Mouse (Mus musculus): ENCODE data around the gene Hps6.
"Not testable (repeated sequence)": the region's sequence is repeated elsewhere in the genome, so short reads cannot be mapped to it uniquely, and the experiment has no call there.

The Hps6 gene

DNA sequence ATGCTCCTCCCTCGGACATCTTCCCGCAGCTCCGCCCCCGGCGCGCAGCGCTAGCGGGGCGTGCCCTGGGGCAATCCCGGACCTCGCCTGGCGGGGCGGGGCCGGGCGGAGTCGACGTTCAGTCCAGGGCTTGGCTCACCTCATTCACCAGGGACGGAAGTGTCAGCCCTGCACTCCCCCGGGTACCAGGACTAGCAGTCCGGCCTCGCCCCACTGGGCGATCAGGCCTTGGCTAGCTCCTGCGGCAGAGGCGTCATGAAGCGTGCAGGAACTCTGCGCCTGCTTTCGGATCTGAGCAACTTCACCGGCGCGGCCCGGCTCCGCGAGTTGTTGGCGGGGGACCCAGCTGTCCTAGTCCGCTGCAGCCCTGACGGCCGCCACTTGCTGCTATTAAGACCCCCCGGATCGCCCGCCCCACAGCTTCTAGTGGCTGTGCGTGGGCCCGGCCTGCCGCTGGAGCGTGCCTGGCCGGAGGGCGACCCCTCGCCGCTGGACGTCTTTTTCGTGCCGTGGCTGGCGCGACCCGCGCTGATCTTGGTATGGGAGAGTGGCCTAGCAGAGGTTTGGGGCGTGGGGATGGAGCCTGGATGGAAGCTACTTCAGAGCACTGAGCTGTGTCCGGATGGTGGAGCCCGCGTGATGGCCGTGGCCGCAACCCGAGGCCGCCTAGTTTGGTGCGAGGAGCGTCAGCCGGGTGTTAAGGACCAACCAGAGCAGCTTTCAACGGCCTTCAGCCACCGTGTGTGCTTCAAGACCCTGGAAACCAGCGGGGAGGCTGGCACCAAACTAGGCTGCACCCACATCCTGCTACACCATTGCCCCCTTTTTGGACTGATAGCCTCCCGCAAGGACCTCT lies at the start of gene Hps6:
Gene Hps6 (plus strand): TSS at position 138 of the 856 bp plus-strand sequence.
- peak; percentile 81 for DNase-seq (ENCODE audit: low spot score)

- DNase-seq (ENCODE audit: low spot score) = no peak
These were observed 46.6 kb upstream of the Hps6 start for GRCm38 (mm10) chr19:45956736-45957135.

GRCm38 (mm10) chr19:45960770-45961169 lies 42.5 kb upstream of the Hps6 start:
- DNase-seq (ENCODE audit: low spot score) = no peak

DNA sequence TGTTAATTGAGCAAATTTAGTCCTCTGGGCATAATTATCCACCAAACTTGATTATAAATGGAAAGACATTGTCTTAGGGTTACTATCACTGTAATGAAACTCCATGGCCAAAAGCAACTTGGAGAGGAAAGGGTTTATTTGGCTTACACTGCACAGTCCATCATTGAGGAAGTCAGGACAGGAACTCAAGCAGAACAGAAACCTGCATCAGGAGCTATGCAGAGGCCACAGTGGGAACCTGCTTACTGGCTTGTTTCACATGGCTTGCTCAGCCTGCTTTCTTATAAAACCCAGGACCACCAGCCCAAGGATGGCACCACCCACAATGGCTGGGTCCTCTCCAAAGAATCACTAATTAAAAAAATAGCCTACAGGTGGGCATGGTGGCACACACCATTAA lies 18.9 kb upstream of the Hps6 start:
- DNase-seq (ENCODE audit: low spot score) = no peak

DNA sequence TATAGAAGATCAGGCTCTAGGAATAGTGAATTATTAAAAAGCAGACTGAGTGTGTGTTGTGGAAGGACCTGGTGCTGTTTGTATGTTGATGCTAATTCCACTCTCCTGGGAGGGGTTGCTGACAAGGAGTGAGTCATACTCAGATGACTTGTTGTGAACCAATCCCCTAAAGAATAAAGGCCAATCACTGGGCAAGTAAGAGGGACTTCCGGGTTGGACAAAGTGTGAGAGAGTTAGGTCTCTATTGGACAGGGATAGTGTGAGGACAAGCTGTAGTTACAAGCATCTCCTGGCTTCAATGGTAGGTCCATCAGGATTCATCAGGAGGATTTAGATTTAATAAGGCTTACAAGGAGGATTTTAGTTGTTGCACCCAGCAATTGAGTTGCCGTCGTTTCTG lies 15.1 kb upstream of the Hps6 start:
- DNase-seq (ENCODE audit: low spot score) = no peak

DNA sequence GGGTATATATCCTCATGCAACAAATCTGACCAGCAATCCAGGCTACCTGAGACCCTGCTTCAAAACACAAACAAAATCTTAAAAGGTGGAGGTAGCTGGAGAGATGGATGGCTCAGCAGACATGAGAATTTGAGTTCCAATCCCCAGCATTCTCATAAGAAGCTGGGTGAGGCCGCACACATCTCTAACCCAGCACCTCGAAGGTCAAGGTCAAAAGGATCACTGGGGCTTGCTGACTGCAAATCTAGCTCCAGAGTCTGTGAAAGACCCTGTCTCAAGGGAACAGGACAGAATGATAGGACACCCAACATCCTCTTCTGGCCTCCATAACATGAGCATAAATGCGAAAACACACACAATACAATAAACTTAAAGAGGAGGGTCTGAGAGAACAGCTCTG lies 12.1 kb upstream of the Hps6 start:
- DNase-seq (ENCODE audit: low spot score) = no peak

DNA sequence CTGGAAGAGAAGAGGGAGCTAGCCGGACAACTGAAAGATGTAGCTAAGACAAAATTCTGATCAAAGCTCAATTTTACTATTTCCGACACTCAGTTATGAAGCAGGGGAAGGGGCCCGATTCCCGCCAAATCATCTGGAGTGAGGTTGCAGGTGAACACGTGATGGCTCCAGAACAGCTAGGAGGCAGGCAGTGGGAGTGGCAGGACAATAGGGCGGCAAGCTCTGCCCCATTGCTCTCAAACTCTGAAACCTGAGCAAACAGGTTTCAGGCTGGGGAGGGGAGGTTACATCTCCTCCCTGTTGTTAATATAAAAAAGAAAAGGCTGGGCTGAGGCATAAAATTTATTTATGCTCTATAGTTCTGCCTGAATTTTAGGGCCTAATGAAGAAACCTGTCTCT lies 9.9 kb upstream of the Hps6 start:
- not testable (repeated sequence) for DNase-seq (ENCODE audit: low spot score)

DNA sequence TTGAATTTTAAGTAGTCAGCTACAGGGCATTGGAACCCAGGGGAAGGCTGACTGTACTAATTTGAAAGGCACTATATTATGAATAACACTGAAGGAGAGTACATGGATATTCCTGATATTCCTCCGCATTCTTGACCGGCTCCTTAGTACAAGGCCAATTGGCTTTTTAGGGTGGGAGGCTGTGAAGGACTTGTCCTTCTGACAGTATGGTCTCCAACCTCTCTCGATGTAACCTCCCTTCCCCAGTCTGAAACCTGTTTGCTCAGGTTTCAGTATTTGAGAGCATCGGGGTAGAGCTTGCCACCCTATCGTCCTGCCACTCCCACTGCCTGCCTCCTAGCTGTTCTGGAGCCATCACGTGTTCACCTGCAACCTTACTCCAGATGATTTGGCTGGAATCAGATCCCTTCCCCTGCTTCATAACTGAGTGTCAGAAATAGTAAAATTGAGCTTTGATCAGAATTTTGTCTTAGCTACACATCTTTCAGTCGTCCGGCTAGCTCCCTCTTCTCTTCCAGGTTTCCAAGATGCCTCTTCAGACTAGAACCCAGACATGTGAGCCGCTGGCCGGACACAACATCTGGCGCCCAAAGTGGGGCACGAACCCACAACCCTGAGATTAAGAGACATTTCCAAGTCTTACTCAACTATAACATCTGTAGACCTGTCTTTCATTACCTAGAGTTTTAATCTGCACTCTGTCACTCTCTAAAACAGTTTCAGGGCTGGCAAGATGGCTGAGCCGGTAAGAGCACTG lies 9.1 kb upstream of the Hps6 start:
- DNase-seq (ENCODE audit: low spot score) = no peak

GRCm38 (mm10) chr19:45997365-45997764 lies 5.9 kb upstream of the Hps6 start:
- DNase-seq (ENCODE audit: low spot score) = no peak

- peak; percentile 81 for DNase-seq (ENCODE audit: low spot score)
These were observed 5.3 kb upstream of the Hps6 start, which contains the start of gene Armh3 for GRCm38 (mm10) chr19:45997785-45998693. Gene Armh3, minus strand, starts transcription at chr19:45998488.

GRCm38 (mm10) chr19:45998694-45999217 lies 4.6 kb upstream of the Hps6 start:
- no peak for DNase-seq (ENCODE audit: low spot score)

DNA sequence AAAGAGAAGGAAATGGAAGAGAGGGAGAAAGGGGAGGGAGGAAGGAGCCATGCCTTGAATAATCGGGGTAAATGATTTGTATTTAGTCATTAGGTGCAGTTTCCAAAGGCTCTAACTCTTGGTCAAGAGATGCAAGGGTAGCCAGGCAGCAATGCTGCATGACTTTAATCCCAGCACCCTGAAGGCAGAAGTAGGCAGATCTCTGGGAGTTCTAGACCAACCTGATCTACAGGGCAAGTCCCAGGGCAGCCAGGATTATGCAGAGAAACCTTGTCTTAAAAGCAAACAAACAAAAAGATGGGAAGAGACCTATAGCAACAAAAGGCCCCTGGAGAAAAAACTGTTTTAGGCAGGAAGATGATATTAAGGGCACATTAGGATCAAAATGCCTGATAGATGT lies 3.9 kb upstream of the Hps6 start:
- no peak for DNase-seq (ENCODE audit: low spot score)

DNA sequence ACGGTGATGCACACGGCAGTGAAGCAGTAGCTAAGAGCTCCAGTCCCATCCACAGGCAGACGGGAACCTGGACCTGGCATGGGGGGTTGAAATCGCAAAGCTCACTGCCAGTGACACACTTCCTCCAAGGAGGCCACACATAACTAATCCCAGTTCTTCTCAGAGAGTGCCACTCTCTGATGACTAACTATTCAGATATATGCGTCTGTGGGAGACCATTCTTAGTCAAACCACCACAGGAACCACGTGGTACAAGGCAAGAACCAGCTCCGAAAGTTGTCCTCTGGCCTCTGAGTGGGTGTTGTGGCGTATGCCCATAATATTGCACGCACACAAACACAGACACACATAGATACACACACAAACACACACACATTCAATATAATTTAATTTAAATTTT lies 1.0 kb upstream of the Hps6 start:
- no peak for DNase-seq (ENCODE audit: low spot score)

- DNase-seq (ENCODE audit: low spot score) = no peak
These were observed 1.6 kb downstream of the Hps6 start for GRCm38 (mm10) chr19:46004814-46005466.

DNA sequence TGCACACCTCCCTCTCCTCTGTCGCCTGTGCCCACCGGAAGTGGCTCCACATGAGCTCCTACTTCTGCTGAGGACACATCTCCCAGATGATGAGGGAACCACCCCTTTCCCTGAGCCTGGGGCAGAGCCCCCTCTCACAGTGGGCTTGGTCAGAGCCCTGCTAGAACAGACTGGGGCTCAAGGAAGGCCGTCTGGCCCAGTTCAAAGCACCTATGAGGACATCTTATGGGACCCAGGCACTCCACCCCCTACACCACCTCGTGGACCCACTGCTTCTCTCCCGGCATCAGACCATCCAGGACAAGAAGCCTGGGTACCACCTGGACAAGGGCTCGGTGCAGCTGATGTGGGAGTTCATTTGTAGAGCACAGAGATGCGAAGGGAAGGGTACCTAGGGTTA lies 2.4 kb downstream of the Hps6 start:
- no peak for DNase-seq (ENCODE audit: low spot score)

DNA sequence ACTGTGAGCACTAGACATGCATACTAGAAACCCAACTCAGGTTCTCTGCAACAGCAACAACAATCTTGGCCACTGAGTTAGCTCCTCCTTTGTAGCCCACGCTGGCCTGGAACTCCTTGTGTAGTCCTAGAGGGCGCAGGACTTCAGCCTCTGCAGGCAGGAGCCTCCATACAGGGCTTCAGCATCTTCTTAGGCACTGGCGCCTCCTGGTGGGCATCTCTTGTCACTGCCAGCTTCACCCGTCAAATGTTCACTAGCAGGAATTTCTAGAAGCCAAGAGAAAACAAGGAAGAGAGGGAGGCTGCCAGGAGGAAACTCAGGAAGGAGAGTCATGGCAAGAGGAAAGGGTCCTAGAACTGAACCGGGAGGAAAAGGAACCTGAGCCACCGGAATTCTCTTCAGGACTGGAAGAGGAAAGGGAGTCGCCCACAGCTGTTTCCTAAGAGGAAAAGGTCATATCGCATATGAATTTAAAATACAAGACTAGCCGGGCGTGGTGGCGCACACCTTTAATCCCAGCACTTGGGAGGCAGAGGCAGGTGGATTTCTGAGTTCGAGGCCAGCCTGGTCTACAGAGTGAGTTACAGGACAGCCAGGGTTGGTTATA lies 11.4 kb downstream of the Hps6 start:
- peak; percentile 89 for DNase-seq (ENCODE audit: low spot score)

DNA sequence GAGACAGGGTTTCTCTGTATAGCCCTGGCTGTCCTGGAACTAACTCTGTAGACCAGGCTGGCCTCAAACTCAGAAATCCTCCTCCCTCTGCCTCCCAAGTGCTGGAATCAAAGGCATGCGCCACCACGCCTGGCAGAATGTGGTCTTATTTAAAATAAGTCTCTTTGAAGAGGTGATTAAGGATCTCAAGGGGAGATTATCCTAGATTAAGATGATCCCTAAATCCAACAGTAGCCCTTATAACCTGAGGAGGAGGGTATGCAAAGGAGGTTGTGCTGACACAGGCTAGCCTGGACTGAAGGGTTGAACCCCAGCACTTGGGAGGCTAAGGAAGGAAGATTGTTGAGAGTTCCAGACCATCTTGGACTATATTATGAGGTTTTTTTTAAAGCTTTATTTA lies 12.7 kb downstream of the Hps6 start:
- DNase-seq (ENCODE audit: low spot score) = no peak

GRCm38 (mm10) chr19:46024959-46025358 lies 21.7 kb downstream of the Hps6 start:
- no peak for DNase-seq (ENCODE audit: low spot score)

- no peak for DNase-seq (ENCODE audit: low spot score)
These were observed 23.3 kb downstream of the Hps6 start for GRCm38 (mm10) chr19:46026567-46026966.

DNA sequence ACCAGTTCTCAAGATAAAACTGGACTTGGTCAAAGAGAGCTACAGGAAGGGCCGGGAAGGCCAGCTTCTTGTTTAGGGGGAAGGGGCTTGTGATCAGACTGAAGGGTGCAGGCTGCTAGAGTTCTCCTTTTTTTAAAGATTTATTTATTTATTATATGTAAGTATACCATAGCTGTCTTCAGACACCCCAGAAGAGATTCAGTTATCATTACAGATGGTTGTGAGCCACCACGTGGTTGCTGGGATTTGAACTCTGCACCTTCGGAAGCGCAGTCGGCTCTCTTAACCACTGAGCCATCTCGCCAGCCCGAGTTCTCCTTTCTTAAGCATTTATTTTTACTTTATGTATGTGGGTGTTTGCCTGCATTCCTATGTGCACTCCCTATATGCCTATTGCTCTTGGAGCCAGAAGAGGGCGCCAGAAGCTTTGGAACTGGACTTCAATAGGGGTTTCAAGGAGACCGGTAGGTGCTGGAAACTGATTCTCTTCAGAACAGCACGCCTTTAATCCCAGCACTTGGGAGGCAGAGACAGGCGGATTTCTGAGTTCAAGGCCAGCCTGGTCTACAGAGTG lies 25.5 kb downstream of the Hps6 start:
- no peak for DNase-seq (ENCODE audit: low spot score)

DNA sequence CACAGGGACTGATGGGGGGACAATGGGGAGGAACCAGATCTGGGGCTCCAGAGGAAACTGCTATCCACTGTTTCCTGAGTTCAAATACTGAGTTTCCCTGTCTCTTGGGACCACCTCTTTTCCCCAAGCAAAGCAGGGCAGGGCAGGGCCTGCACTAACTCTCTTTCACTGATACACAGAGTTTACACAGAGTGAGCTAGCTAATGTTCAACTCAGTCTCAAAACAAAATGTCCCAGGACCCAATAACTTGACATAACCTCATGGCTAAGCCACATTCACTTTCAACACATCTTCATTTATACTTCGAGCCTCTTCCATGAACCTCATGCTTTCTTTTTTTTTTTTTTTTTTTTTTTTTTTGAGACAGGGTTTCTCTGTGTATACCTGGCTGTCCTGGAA lies 26.3 kb downstream of the Hps6 start:
- no peak for DNase-seq (ENCODE audit: low spot score)
